Mouse (Mus musculus): ENCODE data around the gene Adgrg5. TPM values are rescaled to one million over a fixed set of nuclear protein-coding genes. Genes with fewer than 3 reads are reported as not detected.

Adgrg5 gene
- polyA plus RNA-seq, 1 experiment from 2014 or later = 1.5 TPM

GRCm38 (mm10) chr8:94990598-94991453 lies 67.3 kb downstream of the Adgrg5 start:
- Histone ChIP-seq H3K9ac (ENCODE audit: low read depth, low read length) (no peak overlapping the region), H3K4me3 (ENCODE audit: low read depth, low read length) (no peak overlapping the region), H3K9me3 (ENCODE audit: control insufficient read depth) (no peaks in the 10 kb centered on the region), H3K4me2 (replicated peaks; ENCODE audit: low read depth) (no peak overlapping the region), H3K27me3 (replicated peaks; ENCODE audit: control insufficient read depth, insufficient read depth, low read length) (no peaks in the 10 kb centered on the region), H3K36me3 (ENCODE audit: control insufficient read depth, insufficient read depth) (no peaks in the 10 kb centered on the region), H3K27ac (ENCODE audit: low read depth, low read length) (peak overlapping the region; percentile 65), H3K4me1 (replicated peaks; ENCODE audit: control insufficient read depth, insufficient read depth, low read length) (peaks cover 8% of the 10 kb centered on the region)
- TF ChIP-seq CTCF (IDR thresholded peaks at IDR 0.05; ENCODE audit: low read depth) = no peak
- WGBS = 51% methylated on average over 11 of the region's 11 CpGs
- ATAC-seq = 0 out of 2 replicates have a peak, but pooled peaks have one; percentile 8

- ATAC-seq = peak; percentile 64
- H3K4me1 ChIP-seq (replicated peaks; ENCODE audit: control insufficient read depth, insufficient read depth, low read length) = peaks cover 8% of the 10 kb centered on the region
- H3K36me3 ChIP-seq (ENCODE audit: control insufficient read depth, insufficient read depth) = no peaks in the 10 kb centered on the region
- no peak overlapping the region for H3K4me2 ChIP-seq (replicated peaks; ENCODE audit: low read depth)
- H3K9me3 ChIP-seq (ENCODE audit: control insufficient read depth) = no peaks in the 10 kb centered on the region
- no peak for TF ChIP-seq CTCF (IDR thresholded peaks at IDR 0.05; ENCODE audit: low read depth)
- no peak overlapping the region for H3K9ac ChIP-seq (ENCODE audit: low read depth, low read length)
- no peak overlapping the region for H3K4me3 ChIP-seq (ENCODE audit: low read depth, low read length)
- WGBS = 47% methylated on average over 9 of the region's 9 CpGs
- H3K27ac ChIP-seq (ENCODE audit: low read depth, low read length) = peak overlapping the region; percentile 65
- H3K27me3 ChIP-seq (replicated peaks; ENCODE audit: control insufficient read depth, insufficient read depth, low read length) = no peaks in the 10 kb centered on the region
Observed at GRCm38 (mm10) chr8:94991454-94991994, 68.0 kb downstream of the Adgrg5 start.

- WGBS = 89% methylated on average over 4 of the region's 4 CpGs
- H3K27ac ChIP-seq (ENCODE audit: low read depth, low read length) = peak overlapping the region; percentile 65
- no peak overlapping the region for H3K4me3 ChIP-seq (ENCODE audit: low read depth, low read length)
- no peaks in the 10 kb centered on the region for H3K36me3 ChIP-seq (ENCODE audit: control insufficient read depth, insufficient read depth)
- no peak for TF ChIP-seq CTCF (IDR thresholded peaks at IDR 0.05; ENCODE audit: low read depth)
- H3K4me1 ChIP-seq (replicated peaks; ENCODE audit: control insufficient read depth, insufficient read depth, low read length) = peaks cover 8% of the 10 kb centered on the region
- H3K9me3 ChIP-seq (ENCODE audit: control insufficient read depth) = no peaks in the 10 kb centered on the region
- ATAC-seq = no peak
- no peak overlapping the region for H3K9ac ChIP-seq (ENCODE audit: low read depth, low read length)
- no peaks in the 10 kb centered on the region for H3K27me3 ChIP-seq (replicated peaks; ENCODE audit: control insufficient read depth, insufficient read depth, low read length)
- H3K4me2 ChIP-seq (replicated peaks; ENCODE audit: low read depth) = no peak overlapping the region
Observed at GRCm38 (mm10) chr8:94992010-94992409, 68.5 kb downstream of the Adgrg5 start.

- 76% methylated on average over 5 of the region's 5 CpGs for WGBS
- peaks cover 8% of the 10 kb centered on the region for H3K4me1 ChIP-seq (replicated peaks; ENCODE audit: control insufficient read depth, insufficient read depth, low read length)
- no peaks in the 10 kb centered on the region for H3K27me3 ChIP-seq (replicated peaks; ENCODE audit: control insufficient read depth, insufficient read depth, low read length)
- H3K4me3 ChIP-seq (ENCODE audit: low read depth, low read length) = no peak overlapping the region
- H3K9ac ChIP-seq (ENCODE audit: low read depth, low read length) = no peak overlapping the region
- H3K4me2 ChIP-seq (replicated peaks; ENCODE audit: low read depth) = no peak overlapping the region
- peak overlapping the region; percentile 65; the same call in 1 of the 2 replicates for H3K27ac ChIP-seq (ENCODE audit: low read depth, low read length)
- H3K36me3 ChIP-seq (ENCODE audit: control insufficient read depth, insufficient read depth) = no peaks in the 10 kb centered on the region
- no peaks in the 10 kb centered on the region for H3K9me3 ChIP-seq (ENCODE audit: control insufficient read depth)
- no peak for ATAC-seq
- no peak for TF ChIP-seq CTCF (IDR thresholded peaks at IDR 0.05; ENCODE audit: low read depth)
Observed at GRCm38 (mm10) chr8:94992534-94992933, 69.0 kb downstream of the Adgrg5 start.

Other genes starting within 250 kb of the Adgrg5 start
- gene Pllp, start 227.4 kb upstream of the Adgrg5 start, polyA plus RNA-seq (2015; fragmentation: Nextera tagmentation; extraction: Ambion mirVana) = 25.3 and 26.3 TPM in 2 replicates
- 0.05 TPM in 1 of 2 replicates, not detected in the other for gene Ccl22, start 178.1 kb upstream of the Adgrg5 start, polyA plus RNA-seq (2015; fragmentation: Nextera tagmentation; extraction: Ambion mirVana)
- 91.8 and 95.5 TPM in 2 replicates for gene Cx3cl1, start 151.7 kb upstream of the Adgrg5 start, polyA plus RNA-seq (2015; fragmentation: Nextera tagmentation; extraction: Ambion mirVana)
- gene Ccl17, start 113.2 kb upstream of the Adgrg5 start, polyA plus RNA-seq (2015; fragmentation: Nextera tagmentation; extraction: Ambion mirVana) = 1.2 and 1.3 TPM in 2 replicates
- 79.4 and 80.7 TPM in 2 replicates for gene Coq9, start 85.4 kb upstream of the Adgrg5 start, polyA plus RNA-seq (2015; fragmentation: Nextera tagmentation; extraction: Ambion mirVana)
- 88.1 and 95.1 TPM in 2 replicates for gene Ciapin1, start 85.3 kb upstream of the Adgrg5 start, polyA plus RNA-seq (2015; fragmentation: Nextera tagmentation; extraction: Ambion mirVana)
- gene Polr2c, start 66.2 kb upstream of the Adgrg5 start, polyA plus RNA-seq (2015; fragmentation: Nextera tagmentation; extraction: Ambion mirVana) = 70.4 and 75.1 TPM in 2 replicates
- 51.0 and 52.1 TPM in 2 replicates for gene Dok4, start 47.4 kb upstream of the Adgrg5 start, polyA plus RNA-seq (2015; fragmentation: Nextera tagmentation; extraction: Ambion mirVana)
- 7.2 and 7.7 TPM in 2 replicates for gene Ccdc102a, start 5.6 kb upstream of the Adgrg5 start, polyA plus RNA-seq (2015; fragmentation: Nextera tagmentation; extraction: Ambion mirVana)
- 22.3 and 22.7 TPM in 2 replicates for gene Adgrg1, start 51.1 kb downstream of the Adgrg5 start, polyA plus RNA-seq (2015; fragmentation: Nextera tagmentation; extraction: Ambion mirVana)
- 4.2 and 4.7 TPM in 2 replicates for gene Adgrg3, start 94.0 kb downstream of the Adgrg5 start, polyA plus RNA-seq (2015; fragmentation: Nextera tagmentation; extraction: Ambion mirVana)
- not detected in 2 replicates for gene Drc7, start 131.4 kb downstream of the Adgrg5 start, polyA plus RNA-seq (2015; fragmentation: Nextera tagmentation; extraction: Ambion mirVana)
- gene Katnb1, start 157.5 kb downstream of the Adgrg5 start, polyA plus RNA-seq (2015; fragmentation: Nextera tagmentation; extraction: Ambion mirVana) = 12.7 and 14.2 TPM in 2 replicates